ENCODE assay signal across 9 mouse cellular contexts in the genomic region with DNA sequence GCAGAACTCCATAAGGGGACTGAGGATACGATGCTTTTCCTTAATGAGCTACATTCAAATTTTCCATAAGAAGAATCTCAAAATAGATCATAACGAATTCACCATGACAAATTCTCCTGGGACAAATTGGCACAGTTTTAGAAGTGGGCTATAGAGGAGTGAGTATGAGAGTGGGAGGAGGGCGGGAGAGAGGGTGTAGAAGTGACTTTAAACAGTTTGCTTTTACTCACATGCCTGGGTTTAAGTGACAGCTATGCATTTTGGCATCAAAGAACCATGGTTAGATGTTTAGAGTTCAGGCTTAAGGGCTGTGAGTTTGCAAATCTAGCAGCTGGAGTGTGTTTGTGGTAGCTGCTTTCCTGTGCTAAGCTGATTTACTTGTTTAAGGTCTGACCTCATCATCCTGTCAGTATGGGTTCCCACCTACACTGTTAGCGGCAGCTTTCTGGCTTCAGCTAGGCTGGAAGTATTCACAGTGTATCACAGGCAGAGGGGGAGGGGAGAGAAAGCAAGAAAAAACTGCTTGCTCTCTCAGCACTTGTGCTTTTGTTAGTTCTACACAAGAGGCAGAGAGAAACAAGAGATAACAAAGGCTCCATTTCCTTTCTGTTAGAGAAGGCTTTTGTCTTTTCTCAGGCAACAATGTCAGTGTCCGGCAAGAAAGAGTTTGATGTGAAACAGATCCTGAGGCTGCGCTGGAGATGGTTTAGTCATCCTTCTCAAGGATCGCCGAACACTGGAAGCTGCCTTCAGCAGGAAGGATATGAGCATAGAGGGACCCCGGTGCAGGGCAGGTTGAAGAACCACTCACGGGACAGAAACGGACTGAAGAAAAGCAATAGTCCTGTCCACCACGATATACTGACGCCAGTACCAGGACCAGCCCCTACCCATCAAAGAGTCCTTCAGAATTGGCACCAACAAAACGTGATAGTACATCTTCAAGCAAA. TPM values are rescaled to one million over a fixed set of nuclear protein-coding genes. Genes with fewer than 3 reads are reported as not detected.
DNase-seq lines count a peak whose midpoint lies in the region; ATAC-seq lines count a peak whose summit lies in the region.
"Had no signal": no experiment of that assay in that cellular context is flagged by ENCODE, and none has a peak within 500 bp of the region (broad histone marks: within the 10 kb centered on the region; RNA-seq: fewer than 3 reads in every experiment).

A gene (plus strand): TSS at position 552 of the 950 bp plus-strand sequence.

- WGBS in embryonic facial prominence, embryonic 14.5 days, result 42% methylated on average over 14 of the region's 14 CpGs
- WGBS in liver, embryonic 16.5 days (ENCODE audit: insufficient replicate concordance), result 26% methylated on average over 14 of the region's 14 CpGs

- peak within 1 kb of the TSS; percentile 38; the same call in 1 of the 2 replicates for H3K9ac ChIP-seq in embryonic facial prominence, embryonic 14.5 days (ENCODE audit: low read depth, low read length)
- H3K9ac ChIP-seq in liver, embryonic 16.5 days (ENCODE audit: low read depth, low read length), result no peak within 1 kb of the TSS

- H3K9me3 ChIP-seq in embryonic facial prominence, embryonic 14.5 days (ENCODE audit: control insufficient read depth, low read length), result no peaks in the 10 kb centered on the region
- H3K9me3 ChIP-seq in liver, embryonic 16.5 days (replicated peaks; ENCODE audit: control insufficient read depth, low read length), result no peaks in the 10 kb centered on the region

- no peak within 1 kb of the TSS for H3K27ac ChIP-seq in embryonic facial prominence, embryonic 14.5 days (replicated peaks; ENCODE audit: low read depth, low read length)
- H3K27ac ChIP-seq in liver, embryonic 16.5 days (ENCODE audit: low read length), result no peak within 1 kb of the TSS

- H3K27me3 ChIP-seq in embryonic facial prominence, embryonic 14.5 days (replicated peaks; ENCODE audit: control insufficient read depth, insufficient read depth, low read length), result no peaks in the 10 kb centered on the region
- no peaks in the 10 kb centered on the region for H3K27me3 ChIP-seq in liver, embryonic 16.5 days (ENCODE audit: control insufficient read depth, insufficient read depth, low read depth, low read length)

- H3K36me3 ChIP-seq in embryonic facial prominence, embryonic 14.5 days (ENCODE audit: control insufficient read depth, insufficient read depth, low read length), result no peaks in the 10 kb centered on the region
- no peaks in the 10 kb centered on the region for H3K36me3 ChIP-seq in liver, embryonic 16.5 days (ENCODE audit: control insufficient read depth, insufficient read depth)

- ATAC-seq in embryonic facial prominence, embryonic 14.5 days (ENCODE audit: low read depth), result peak; percentile 68; the same call in 1 of the 2 replicates
- 0 out of 2 replicates have a peak, but pooled peaks have one; percentile 19 for ATAC-seq in liver, embryonic 16.5 days (ENCODE audit: low read depth)

- intact Hi-C loops in heart, postnatal 14 days (cut with DNase I), result no loop called here

- no peaks in the 10 kb centered on the region for H3K4me1 ChIP-seq in embryonic facial prominence, embryonic 14.5 days (ENCODE audit: control insufficient read depth, insufficient read depth, low read length)
- no peaks in the 10 kb centered on the region for H3K4me1 ChIP-seq in liver, embryonic 16.5 days (ENCODE audit: control insufficient read depth, low read depth, low read length)

- peak; percentile 5 for DNase-seq in adrenal gland, postnatal 14 days
- no peak for DNase-seq in adrenal gland, adult 8-10 months
- DNase-seq in embryonic facial prominence, embryonic 14.5 days (ENCODE audit: low spot score), result peak; percentile 50
- DNase-seq in heart, postnatal 14 days, result peak; percentile 4 to 16
- peak; percentile 7 to 28 for DNase-seq in kidney, postnatal 4 days
- DNase-seq in right cerebral cortex, postnatal 10 days (ENCODE audit: low spot score in 2 of 2), result peak; percentile 23 to 37
- no peak for DNase-seq in cerebellum, adult 11 months

- H3K4me2 ChIP-seq in embryonic facial prominence, embryonic 14.5 days (ENCODE audit: low read depth, low read length), result peak within 1 kb of the TSS; percentile 37
- no peak within 1 kb of the TSS for H3K4me2 ChIP-seq in liver, embryonic 16.5 days (ENCODE audit: low read depth, low read length)

- peak within 1 kb of the TSS; percentile 14 for H3K4me3 ChIP-seq in embryonic facial prominence, embryonic 14.5 days (ENCODE audit: low read depth, low read length)
- no peak within 1 kb of the TSS for H3K4me3 ChIP-seq in liver, embryonic 16.5 days (ENCODE audit: low read depth, low read length)

RNA-seq across cellular contexts. Expression of the gene that starts here (rescaled TPM):
- total RNA-seq in adrenal gland, postnatal 14 days (2021), result 4.9 and 6.9 TPM in 2 replicates
- total RNA-seq in adrenal gland, adult 8-10 months (2022), result 1 to 10 TPM; 1.6 to 3.0 (median 2.3) TPM
- polyA plus RNA-seq in embryonic facial prominence, embryonic 14.5 days (2014; fragmentation: Nextera tagmentation; extraction: Ambion mirVana), result 16.3 and 16.7 TPM in 2 replicates
- 10 to 100 TPM in 1 of 2 experiments, 1 to 10 TPM in 1; 8.1 to 10.2 TPM for total RNA-seq in heart, postnatal 14 days (2021)
- polyA plus RNA-seq in liver, embryonic 16.5 days (2015; fragmentation: Nextera tagmentation; extraction: Ambion mirVana), result 1.2 and 1.5 TPM in 2 replicates
- polyA plus RNA-seq: C2C12 had no signal

Comparison
In these comparisons a context has a peak if more than half of its experiments do, and no peak if none do; other contexts are left out.
1. DNase-seq: peak in adrenal gland, postnatal 14 days (single experiment), embryonic facial prominence, embryonic 14.5 days (single experiment), heart, postnatal 14 days (2 of 2), kidney, postnatal 4 days (2 of 2) and right cerebral cortex, postnatal 10 days (2 of 2); none in adrenal gland, adult 8-10 months (single experiment) and cerebellum, adult 11 months (single experiment).